Mouse (Mus musculus) stomach, embryonic 14.5 days (tissue): ENCODE results near the gene Ube2z. TPM values are rescaled to one million over a fixed set of nuclear protein-coding genes. Genes with fewer than 3 reads are reported as not detected.
A peak's percentile ranks its signal among the peaks of the same experiment; 100 is the strongest.

Experiments used
- ATAC-seq: fragments of 200-750 bp; cut with Nextera tagmentation; 2 replicates; pipeline ENCODE4 v1.8.0; 2017; ENCODE audit warnings: low read depth, moderate TSS enrichment; ENCODE audit not compliant: insufficient number of reproducible peaks, insufficient read depth, low FRiP score
- H3K27ac ChIP-seq: fragments of 300-500 bp; sonication (generic); 2 replicates; pipeline ENCODE4 v1.5.1; 2014; ENCODE audit warnings: mild to moderate bottlenecking, low read length, moderate library complexity, mixed read lengths
- H3K27me3 ChIP-seq: fragments of 300-500 bp; sonication (generic); 2 replicates; pipeline ENCODE4 v1.6.1; 2014; ENCODE audit warnings: low read length, control low read depth, mixed read lengths; ENCODE audit not compliant: control insufficient read depth, insufficient read depth
- H3K36me3 ChIP-seq: fragments of 300-500 bp; sonication (generic); 2 replicates; pipeline ENCODE4 v1.6.1; 2014; ENCODE audit warnings: mild to moderate bottlenecking, control low read depth, low read length, moderate library complexity, mixed read lengths; ENCODE audit not compliant: control insufficient read depth, insufficient read depth
- H3K4me1 ChIP-seq: fragments of 300-500 bp; sonication (generic); 2 replicates; pipeline ENCODE4 v1.6.1; 2014; ENCODE audit warnings: low read length, control low read depth, mixed read lengths; ENCODE audit not compliant: control insufficient read depth, insufficient read depth
- H3K4me2 ChIP-seq: fragments of 300-500 bp; sonication (generic); replicated peaks from 2 replicates; pipeline ENCODE4 v1.6.1; 2014; ENCODE audit warnings: low read depth, low read length, control low read depth
- H3K4me3 ChIP-seq: fragments of 300-500 bp; sonication (generic); 2 replicates; pipeline ENCODE4 v1.5.1; 2014; ENCODE audit warnings: low read depth, low read length, control low read depth
- H3K9ac ChIP-seq: fragments of 300-500 bp; sonication (generic); replicated peaks from 2 replicates; pipeline ENCODE4 v1.6.1; 2014; ENCODE audit warnings: low read depth, mild to moderate bottlenecking, control low read depth, low read length, moderate library complexity, mixed read lengths
- H3K9me3 ChIP-seq: fragments of 300-500 bp; sonication (generic); 2 replicates; pipeline ENCODE4 v1.6.1; 2016; ENCODE audit warnings: low read depth, low read length, control low read depth; ENCODE audit not compliant: control insufficient read depth
- WGBS: fragments of 180-500 bp; shearing (Covaris S2); extraction: QIAGEN DNeasy Blood & Tissue Kit; methylation state at CpG from one replicate; pipeline ENCODE4 v1.1.7; 2014; 5-methylcytosine and 5-hydroxymethylcytosine counted together
- polyA plus RNA-seq: library from polyadenylated mRNA; unstranded; fragments of >200 nt; fragmentation: Nextera tagmentation; extraction: Ambion mirVana; gene quantifications from 2 replicates; pipeline ENCODE4 v1.2.1, GENCODE M21; 2014

Gene Ube2z
- polyA plus RNA-seq, 1 experiment from 2014 or later: 33.3 TPM

GRCm38 (mm10) chr11:96073295-96073993, 8.3 kb upstream of the Ube2z start:
- 76% methylated on average over 6 of the region's 9 CpGs for WGBS
- peak overlapping the region; percentile 65 for H3K4me2 ChIP-seq
- H3K27ac ChIP-seq: no peak overlapping the region
- peaks cover 28% of the 10 kb centered on the region for H3K36me3 ChIP-seq
- no peaks in the 10 kb centered on the region for H3K27me3 ChIP-seq
- H3K4me3 ChIP-seq: 0 out of 2 replicates have a peak overlapping the region, but pooled peaks have one; percentile 72
- H3K9me3 ChIP-seq: no peaks in the 10 kb centered on the region
- H3K9ac ChIP-seq: no peak overlapping the region
- no peak for ATAC-seq
- H3K4me1 ChIP-seq: no peaks in the 10 kb centered on the region; the same call in 1 of the 2 replicates

DNA sequence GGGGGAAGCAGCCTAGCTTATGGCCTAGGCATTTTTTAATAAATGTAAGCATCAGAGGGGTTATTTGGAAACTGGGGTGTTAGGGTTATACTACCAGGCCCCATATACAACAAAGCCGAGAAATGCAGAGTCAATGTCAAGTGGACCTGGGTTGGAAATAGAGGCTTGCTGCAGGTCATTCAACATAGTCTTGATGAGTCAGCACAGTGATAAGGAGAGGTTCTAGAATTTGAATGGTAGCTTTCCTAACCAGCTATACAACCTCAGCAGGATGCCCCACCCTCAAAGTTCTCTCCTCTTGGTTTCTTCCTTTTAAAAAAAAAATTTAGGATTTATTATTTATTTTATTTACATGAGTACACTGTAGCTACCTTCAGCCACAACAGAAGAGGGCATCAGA, 5.8 kb upstream of the Ube2z start:
- no peak overlapping the region for H3K9ac ChIP-seq
- no peak for ATAC-seq
- WGBS: 97% methylated on average over 1 of the region's 1 CpGs
- no peak overlapping the region for H3K4me2 ChIP-seq
- H3K4me3 ChIP-seq: no peak overlapping the region
- no peaks in the 10 kb centered on the region; the same call in 1 of the 2 replicates for H3K4me1 ChIP-seq
- H3K27ac ChIP-seq: no peak overlapping the region
- H3K9me3 ChIP-seq: no peaks in the 10 kb centered on the region
- H3K36me3 ChIP-seq: peaks cover 28% of the 10 kb centered on the region
- H3K27me3 ChIP-seq: no peaks in the 10 kb centered on the region

- H3K9me3 ChIP-seq: no peaks in the 10 kb centered on the region
- H3K36me3 ChIP-seq: peaks cover 28% of the 10 kb centered on the region
- no peak overlapping the region for H3K27ac ChIP-seq
- H3K4me2 ChIP-seq: no peak overlapping the region
- no peaks in the 10 kb centered on the region for H3K27me3 ChIP-seq
- H3K9ac ChIP-seq: no peak overlapping the region
- no peak for ATAC-seq
- 88% methylated on average over 7 of the region's 7 CpGs for WGBS
- no peak overlapping the region for H3K4me3 ChIP-seq
- no peaks in the 10 kb centered on the region; the same call in 1 of the 2 replicates for H3K4me1 ChIP-seq
Observed at GRCm38 (mm10) chr11:96070353-96070752, 5.2 kb upstream of the Ube2z start.

GRCm38 (mm10) chr11:96068231-96068630, 3.0 kb upstream of the Ube2z start:
- Histone ChIP-seq H3K4me3 (no peak overlapping the region), H3K9me3 (no peaks in the 10 kb centered on the region), H3K4me2 (no peak overlapping the region), H3K27me3 (no peaks in the 10 kb centered on the region), H3K9ac (no peak overlapping the region), H3K27ac (no peak overlapping the region), H3K4me1 (peaks cover 10% of the 10 kb centered on the region), H3K36me3 (peaks cover 23% of the 10 kb centered on the region)
- WGBS: 71% methylated on average over 5 of the region's 5 CpGs
- no peak for ATAC-seq

- Histone ChIP-seq H3K9me3 (no peaks in the 10 kb centered on the region), H3K4me1 (peaks cover 15% of the 10 kb centered on the region), H3K36me3 (peaks cover 26% of the 10 kb centered on the region), H3K4me3 (peak overlapping the region; percentile 93), H3K27me3 (no peaks in the 10 kb centered on the region), H3K9ac (peak overlapping the region; percentile 87), H3K4me2 (peak overlapping the region; percentile 82), H3K27ac (peak overlapping the region; percentile 84)
- ATAC-seq: peak; percentile 47
- WGBS: 1% methylated on average over 50 of the region's 64 CpGs
Observed at GRCm38 (mm10) chr11:96064521-96065214, 520 bp downstream of the Ube2z start.

- Histone ChIP-seq H3K27me3 (no peaks in the 10 kb centered on the region), H3K4me1 (peaks cover 5% of the 10 kb centered on the region), H3K9me3 (no peaks in the 10 kb centered on the region), H3K36me3 (peaks cover 77% of the 10 kb centered on the region), H3K9ac (no peak overlapping the region), H3K27ac (no peak overlapping the region), H3K4me3 (no peak overlapping the region), H3K4me2 (no peak overlapping the region)
- no peak for ATAC-seq
- 89% methylated on average over 4 of the region's 4 CpGs for WGBS
Observed at GRCm38 (mm10) chr11:96058309-96058708, 6.9 kb downstream of the Ube2z start.

- Histone ChIP-seq H3K4me1 (no peaks in the 10 kb centered on the region), H3K9ac (no peak overlapping the region), H3K4me2 (no peak overlapping the region), H3K9me3 (no peaks in the 10 kb centered on the region), H3K36me3 (peaks cover 67% of the 10 kb centered on the region), H3K27me3 (no peaks in the 10 kb centered on the region), H3K27ac (no peak overlapping the region), H3K4me3 (no peak overlapping the region)
- ATAC-seq: no peak
- WGBS: 91% methylated on average over 3 of the region's 3 CpGs
Observed at GRCm38 (mm10) chr11:96050854-96051253, 14.3 kb downstream of the Ube2z start.

- Histone ChIP-seq H3K4me1 (no peaks in the 10 kb centered on the region), H3K9me3 (no peaks in the 10 kb centered on the region), H3K4me2 (no peak overlapping the region), H3K27ac (no peak overlapping the region), H3K27me3 (no peaks in the 10 kb centered on the region), H3K4me3 (no peak overlapping the region), H3K9ac (no peak overlapping the region), H3K36me3 (peaks cover 63% of the 10 kb centered on the region)
- WGBS: 83% methylated on average over 4 of the region's 4 CpGs
- ATAC-seq: no peak
Observed at GRCm38 (mm10) chr11:96049939-96050338, 15.2 kb downstream of the Ube2z start.
